Mouse (Mus musculus) erythroblast, embryonic 14.5 days (primary cell): ENCODE results near the gene Tuba1a.

ENCODE experiments used
- GATA1 ChIP-seq: IDR thresholded peaks from 2 replicates; pipeline ENCODE4 v1.6.1; 2012; ENCODE audit warnings: low read length, inconsistent platforms, mixed read lengths
- TAL1 ChIP-seq: IDR thresholded peaks from 3 replicates; pipeline ENCODE4 v1.6.1; 2012; ENCODE audit warnings: low read length, inconsistent platforms, mixed read lengths

- TF ChIP-seq GATA1 (no peak), TAL1 (no peak)
These were observed 47.2 kb upstream of the Tuba1a start for GRCm38 (mm10) chr15:99000535-99001283.
